Mouse (Mus musculus) hindbrain, postnatal 0 days (tissue): Measurements from ENCODE around the gene Sms. TPM values are rescaled to one million over a fixed set of nuclear protein-coding genes. Genes with fewer than 3 reads are reported as not detected.

Experiments
- ATAC-seq: fragments of 200-750 bp; cut with Nextera tagmentation; 2 replicates; pipeline ENCODE4 v1.8.0; 2017; ENCODE audit warnings: mild to moderate bottlenecking, moderate TSS enrichment, moderate library complexity
- DNase-seq: peaks from one replicate; pipeline ENCODE4 v3.0.0-alpha.2; 2015; ENCODE audit warnings: low spot score
- H3K27ac ChIP-seq: fragments of 300-500 bp; sonication (generic); 2 replicates; pipeline ENCODE4 v1.5.1; 2014; ENCODE audit warnings: mild to moderate bottlenecking
- H3K27me3 ChIP-seq: fragments of 300-500 bp; sonication (generic); 2 replicates; pipeline ENCODE4 v1.6.1; 2014; ENCODE audit warnings: low read length, mixed read lengths; ENCODE audit not compliant: insufficient read depth
- H3K36me3 ChIP-seq: fragments of 300-500 bp; sonication (generic); 2 replicates; pipeline ENCODE4 v1.6.1; 2014; ENCODE audit warnings: low read length, mixed read lengths; ENCODE audit not compliant: insufficient read depth
- H3K4me1 ChIP-seq: fragments of 300-500 bp; sonication (generic); 2 replicates; pipeline ENCODE4 v1.6.1; 2014; ENCODE audit warnings: antibody characterized with exemption, low read length, mixed read lengths; ENCODE audit not compliant: insufficient read depth
- H3K4me2 ChIP-seq: fragments of 300-500 bp; sonication (generic); 2 replicates; pipeline ENCODE4 v1.6.1; 2014; ENCODE audit warnings: low read depth, mild to moderate bottlenecking, low read length, moderate library complexity, mixed read lengths
- H3K4me3 ChIP-seq: fragments of 300-500 bp; sonication (generic); 2 replicates; pipeline ENCODE4 v1.5.1; 2014; ENCODE audit warnings: low read length
- H3K9ac ChIP-seq: fragments of 300-500 bp; sonication (generic); replicated peaks from 2 replicates; pipeline ENCODE4 v1.6.1; 2014; ENCODE audit warnings: mild to moderate bottlenecking, low read length, moderate library complexity, mixed read lengths
- H3K9me3 ChIP-seq: fragments of 300-500 bp; sonication (generic); 2 replicates; pipeline ENCODE4 v1.6.1; 2016; ENCODE audit warnings: low read length, mixed read lengths
- CTCF ChIP-seq: IDR thresholded peaks from 2 replicates; pipeline ENCODE4 v1.5.1; 2016; ENCODE audit warnings: antibody characterized with exemption, control low read depth, low read depth
- WGBS: fragments of 180-500 bp; shearing (Covaris S2); extraction: QIAGEN DNeasy Blood & Tissue Kit; methylation state at CpG from one replicate; pipeline ENCODE4 v1.1.7; 2014; 5-methylcytosine and 5-hydroxymethylcytosine counted together
- polyA plus RNA-seq: library from polyadenylated mRNA; unstranded; fragments of >200 nt; fragmentation: Nextera tagmentation; extraction: Ambion mirVana; gene quantifications from 2 replicates; pipeline ENCODE4 v1.2.1, GENCODE M21; 2015
- total RNA-seq: library from RNA; depleted of rRNA; stranded (reverse); fragments of >200 nt; gene quantifications from 2 replicates; pipeline ENCODE4 v1.2.3, GENCODE M21; 2014; rRNA removed

Gene Sms
- total RNA-seq (94.5 and 109 TPM in 2 replicates), polyA plus RNA-seq (174 and 179 TPM in 2 replicates)

GRCm38 (mm10) chrX:157491944-157492726 lies at the start of gene Sms:
Gene Sms (minus strand): TSS chrX:157492287.
- Histone ChIP-seq H3K27ac (peak within 1 kb of the TSS; percentile 91), H3K4me1 (no peaks in the 10 kb centered on the region), H3K27me3 (no peaks in the 10 kb centered on the region), H3K9me3 (no peaks in the 10 kb centered on the region), H3K9ac (peak within 1 kb of the TSS; percentile 67), H3K4me3 (peak within 1 kb of the TSS; percentile 56), H3K4me2 (peak within 1 kb of the TSS; percentile 59), H3K36me3 (no peaks in the 10 kb centered on the region)
- WGBS, result 27% methylated on average over 43 of the region's 45 CpGs
- peak; percentile 77 for DNase-seq
- ATAC-seq, result peak; percentile 86
- no peak for TF ChIP-seq CTCF

GRCm38 (mm10) chrX:157506400-157506799 lies 14.3 kb upstream of the Sms start:
- no peak for TF ChIP-seq CTCF
- Histone ChIP-seq H3K4me3 (no peak overlapping the region), H3K27ac (no peak overlapping the region), H3K9me3 (no peaks in the 10 kb centered on the region), H3K4me1 (no peaks in the 10 kb centered on the region), H3K9ac (no peak overlapping the region), H3K4me2 (no peak overlapping the region), H3K36me3 (no peaks in the 10 kb centered on the region), H3K27me3 (no peaks in the 10 kb centered on the region)
- DNase-seq, result no peak
- WGBS, result 58% methylated on average over 5 of the region's 5 CpGs
- no peak for ATAC-seq

DNA sequence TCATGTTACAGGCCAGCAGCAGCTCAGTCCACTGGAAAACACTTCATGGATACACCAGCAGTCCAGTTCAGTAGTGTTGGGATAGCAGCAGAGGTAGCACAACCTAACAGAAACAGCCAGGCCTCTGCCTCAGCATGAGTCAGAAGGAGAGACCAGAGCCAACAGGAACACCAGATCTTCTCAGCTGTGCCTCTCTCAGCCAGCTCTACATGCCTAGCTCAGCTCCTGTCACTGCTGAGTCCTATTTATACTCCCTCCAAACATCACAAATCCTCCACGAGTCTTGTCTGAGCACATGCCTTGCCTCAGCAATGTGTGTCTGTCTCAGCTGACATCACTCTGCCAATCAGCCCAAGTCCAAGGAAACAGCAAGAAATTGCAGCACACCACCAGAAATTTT lies 12.4 kb upstream of the Sms start:
- no peaks in the 10 kb centered on the region for H3K9me3 ChIP-seq
- no peak overlapping the region for H3K4me2 ChIP-seq
- ATAC-seq, result no peak
- no peak for DNase-seq
- no peak overlapping the region for H3K4me3 ChIP-seq
- TF ChIP-seq CTCF, result no peak
- H3K4me1 ChIP-seq, result no peaks in the 10 kb centered on the region
- H3K27me3 ChIP-seq, result no peaks in the 10 kb centered on the region
- no peak overlapping the region for H3K9ac ChIP-seq
- no peak overlapping the region for H3K27ac ChIP-seq
- 80% methylated on average over 1 of the region's 1 CpGs for WGBS
- no peaks in the 10 kb centered on the region for H3K36me3 ChIP-seq

- Histone ChIP-seq H3K27me3 (no peaks in the 10 kb centered on the region), H3K4me2 (no peak overlapping the region), H3K36me3 (no peaks in the 10 kb centered on the region), H3K4me1 (no peaks in the 10 kb centered on the region), H3K27ac (no peak overlapping the region), H3K4me3 (no peak overlapping the region), H3K9ac (no peak overlapping the region), H3K9me3 (no peaks in the 10 kb centered on the region)
- ATAC-seq (no peak), DNase-seq (no peak)
- no peak for TF ChIP-seq CTCF
- 60% methylated on average over 2 of the region's 2 CpGs for WGBS
These were observed 9.8 kb upstream of the Sms start for GRCm38 (mm10) chrX:157501871-157502270.

DNA sequence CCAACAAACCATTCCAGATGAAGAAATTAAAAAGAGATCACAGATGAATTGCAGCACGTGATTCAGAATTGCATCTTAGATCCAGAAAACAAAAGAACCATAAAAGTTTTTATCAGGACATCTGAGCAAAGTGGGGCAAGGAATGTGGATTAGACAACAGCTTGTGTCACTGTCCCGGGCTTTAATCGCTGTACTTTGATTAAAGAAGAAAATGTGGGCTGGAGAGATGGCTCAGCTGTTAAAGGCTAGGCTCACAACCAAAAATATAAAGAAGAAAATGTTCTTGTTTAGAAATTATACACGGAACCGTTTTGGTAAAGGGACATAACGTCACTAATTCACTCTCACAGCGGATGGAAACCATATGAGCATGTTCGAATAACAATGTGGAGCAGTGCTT lies 7.9 kb upstream of the Sms start:
- Histone ChIP-seq H3K36me3 (no peaks in the 10 kb centered on the region), H3K9me3 (no peaks in the 10 kb centered on the region), H3K4me3 (no peak overlapping the region), H3K27me3 (no peaks in the 10 kb centered on the region), H3K27ac (no peak overlapping the region), H3K9ac (no peak overlapping the region), H3K4me1 (no peaks in the 10 kb centered on the region), H3K4me2 (no peak overlapping the region)
- ATAC-seq (no peak), DNase-seq (no peak)
- TF ChIP-seq CTCF, result no peak
- 77% methylated on average over 8 of the region's 8 CpGs for WGBS

DNA sequence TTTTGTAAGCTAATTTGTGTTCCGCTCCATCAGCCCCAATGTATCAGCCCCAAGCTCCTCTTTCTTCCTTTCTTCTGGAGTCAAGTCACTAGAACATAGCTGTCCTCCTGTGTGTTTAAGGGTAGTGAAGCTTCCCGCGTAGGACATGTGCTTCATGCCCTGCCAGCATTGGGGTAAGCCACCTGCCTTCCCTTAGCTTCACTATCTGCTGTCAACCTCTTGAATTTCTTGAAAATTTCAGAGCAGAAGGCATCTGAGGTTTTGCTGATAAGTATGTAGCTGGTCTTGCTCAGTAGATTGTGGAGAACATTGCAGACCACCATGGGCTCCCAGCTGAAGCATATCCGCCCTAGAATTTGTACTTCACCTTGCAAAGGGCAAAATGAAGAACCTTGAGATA lies 1.1 kb upstream of the Sms start:
- no peak for TF ChIP-seq CTCF
- Histone ChIP-seq H3K9ac (no peak overlapping the region), H3K9me3 (no peaks in the 10 kb centered on the region), H3K36me3 (no peaks in the 10 kb centered on the region), H3K27ac (no peak overlapping the region), H3K27me3 (no peaks in the 10 kb centered on the region), H3K4me2 (no peak overlapping the region), H3K4me1 (no peaks in the 10 kb centered on the region), H3K4me3 (no peak overlapping the region)
- no peak for DNase-seq
- WGBS, result 83% methylated on average over 4 of the region's 4 CpGs
- no peak for ATAC-seq

DNA sequence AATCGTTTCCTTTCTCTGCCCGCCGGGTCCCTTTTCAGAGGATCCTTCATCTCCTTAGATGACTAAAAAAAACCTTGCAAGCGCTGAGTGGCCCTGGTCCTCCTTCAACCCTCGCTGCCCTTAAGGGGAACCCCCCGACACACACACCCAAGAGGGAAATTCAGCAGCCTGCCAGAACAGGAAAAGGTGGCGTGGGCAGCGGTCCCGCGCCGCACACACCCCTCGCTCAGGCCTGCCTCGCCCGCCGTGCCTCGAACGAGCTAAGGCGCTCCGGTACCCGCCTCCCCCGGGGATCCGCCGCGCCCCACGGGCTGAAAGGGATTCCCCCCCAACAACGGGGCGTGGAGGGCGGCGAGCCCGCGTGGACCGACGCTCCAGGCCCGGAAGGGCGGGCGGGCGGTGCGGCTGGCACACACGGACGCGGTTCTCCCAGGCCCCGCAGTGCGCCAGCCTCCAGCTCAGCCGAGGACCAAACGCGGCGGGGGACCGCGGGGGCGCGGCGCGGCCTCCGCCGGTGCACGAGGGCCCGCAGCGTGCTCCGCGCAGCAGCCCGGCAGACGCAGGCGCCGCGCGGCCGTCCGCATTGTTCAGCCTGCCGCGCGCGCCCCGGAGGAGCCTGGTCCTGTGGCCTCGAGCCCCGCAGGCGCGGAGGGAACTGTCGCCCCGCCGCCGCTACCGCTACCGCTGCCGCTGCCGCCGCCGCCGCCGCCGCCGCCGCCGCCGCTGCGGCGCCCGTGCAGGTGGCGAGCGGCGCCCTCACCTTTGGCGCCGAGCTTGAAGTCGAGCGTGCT lies 747 bp downstream of the Sms start:
- no peaks in the 10 kb centered on the region for H3K4me1 ChIP-seq
- no peak for TF ChIP-seq CTCF
- peak overlapping the region; percentile 56 for H3K4me3 ChIP-seq
- H3K9me3 ChIP-seq, result no peaks in the 10 kb centered on the region
- 25% methylated on average over 70 of the region's 104 CpGs for WGBS
- peak overlapping the region; percentile 67 for H3K9ac ChIP-seq
- H3K27me3 ChIP-seq, result no peaks in the 10 kb centered on the region
- peak; percentile 57 for DNase-seq
- no peaks in the 10 kb centered on the region for H3K36me3 ChIP-seq
- H3K4me2 ChIP-seq, result peak overlapping the region; percentile 59
- peak; percentile 80 for ATAC-seq
- H3K27ac ChIP-seq, result peak overlapping the region; percentile 91
